Mouse (Mus musculus) cerebellum, adult 2 months (tissue): ENCODE measurements around the gene Gm19684.
"Not testable (repeated sequence)": the region's sequence is repeated elsewhere in the genome, so short reads cannot be mapped to it uniquely, and the experiment has no call there.

Experiments used
- CTCF ChIP-seq: fragments of 200-500 bp; IDR thresholded peaks from 2 replicates; pipeline ENCODE4 v1.5.1; 2011; ENCODE audit warnings: low read depth, mild to moderate bottlenecking, control low read depth, low read length, moderate library complexity, borderline replicate concordance; ENCODE audit not compliant: insufficient read depth
- POLR2A ChIP-seq: fragments of 200-500 bp; IDR thresholded peaks from 2 replicates; pipeline ENCODE4 v1.6.1; 2011; ENCODE audit warnings: low read length, control low read depth, borderline replicate concordance; ENCODE audit not compliant: insufficient read depth

- not testable (repeated sequence) for TF ChIP-seq POLR2A, CTCF
Measured at GRCm38 (mm10) chr17:36091933-36092332, 29.5 kb upstream of the Gm19684 start.
